Comparison of ENCODE assay signal across 26 mouse cellular contexts in the genomic region with DNA sequence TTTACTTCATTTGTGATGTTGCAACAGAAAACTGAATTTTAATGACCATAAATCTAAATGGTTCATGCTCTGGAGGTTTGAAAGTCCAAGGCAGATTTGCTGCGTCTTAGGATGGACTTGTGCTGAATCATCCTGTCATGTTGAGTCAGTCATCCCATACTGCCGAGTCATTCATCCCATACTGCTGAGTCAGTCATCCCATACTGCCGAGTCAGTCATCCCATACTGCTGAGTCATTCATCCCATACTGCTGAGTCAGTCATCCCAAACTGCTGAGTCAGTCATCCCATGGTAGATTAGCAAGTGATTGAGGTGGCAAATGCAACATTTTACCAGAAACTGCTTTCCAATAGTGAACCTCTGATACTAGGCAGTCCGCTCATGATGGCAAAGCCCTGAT.
DNase-seq lines count a peak whose midpoint lies in the region; ATAC-seq and TF ChIP-seq lines count a peak whose summit lies in the region.
"Had no signal": no experiment of that assay in that cellular context is flagged by ENCODE, and none has a peak within 500 bp of the region (broad histone marks: within the 10 kb centered on the region; RNA-seq: fewer than 3 reads in every experiment).

No protein-coding gene starts in this region.

- H3K27ac ChIP-seq in MEL (ENCODE audit: control insufficient read depth, low read depth, low read length): no peak overlapping the region
- no peak overlapping the region for H3K27ac ChIP-seq in hindbrain, embryonic 12.5 days
- H3K27ac ChIP-seq: hindbrain, embryonic 10.5 days; kidney, embryonic 15.5 days; limb, embryonic 15.5 days; macrophage; midbrain, embryonic 13.5 days had no signal

- 93% methylated on average over 4 of the region's 4 CpGs for WGBS in hindbrain, embryonic 12.5 days

- H3K9me3 ChIP-seq in MEL (replicated peaks; ENCODE audit: insufficient read depth, low read length): no peaks in the 10 kb centered on the region
- H3K9me3 ChIP-seq in hindbrain, embryonic 12.5 days (replicated peaks): no peaks in the 10 kb centered on the region
- H3K9me3 ChIP-seq: hindbrain, embryonic 10.5 days; kidney, embryonic 15.5 days; limb, embryonic 15.5 days; midbrain, embryonic 13.5 days had no signal

- TF ChIP-seq EP300 in MEL (IDR thresholded peaks at IDR 0.05; ENCODE audit: low read depth in 1 of 2, low read length in 2 of 2): 0 out of 4 replicates have a peak, but pooled peaks of 1 of the 2 experiments have one; percentile 13

- H3K36me3 ChIP-seq in MEL (ENCODE audit: control insufficient read depth in 1 of 2, insufficient read depth in 2 of 2, low read length in 2 of 2): peaks cover 3 to 15% of the 10 kb centered on the region in 2 experiments; a peak in 3 of 4 replicates
- 0 out of 2 replicates have a peak, but pooled peaks cover 5% of the 10 kb centered on the region for H3K36me3 ChIP-seq in hindbrain, embryonic 12.5 days
- H3K36me3 ChIP-seq: midbrain, embryonic 13.5 days had no signal

- no peaks in the 10 kb centered on the region for H3K4me1 ChIP-seq in MEL (ENCODE audit: control insufficient read depth in 1 of 2, insufficient read depth in 2 of 2, low read length in 2 of 2)
- no peaks in the 10 kb centered on the region for H3K4me1 ChIP-seq in hindbrain, embryonic 12.5 days
- H3K4me1 ChIP-seq: hindbrain, embryonic 10.5 days; midbrain, embryonic 13.5 days had no signal

- no peak overlapping the region for H3K4me2 ChIP-seq in hindbrain, embryonic 12.5 days (replicated peaks)
- H3K4me2 ChIP-seq: heart, embryonic 11.5 days; kidney, embryonic 15.5 days; limb, embryonic 15.5 days; midbrain, embryonic 13.5 days had no signal

- TF ChIP-seq CTCF in MEL (IDR thresholded peaks at IDR 0.05 in 2 of 3, conservative IDR thresholded peaks at IDR 0.05 in 1 of 3; ENCODE audit: control insufficient read depth in 1 of 3, insufficient read depth in 1 of 3, low read depth in 2 of 3, low read length in 3 of 3, poor library complexity in 1 of 3, severe bottlenecking in 1 of 3): no peak

- no peaks in the 10 kb centered on the region for H3K27me3 ChIP-seq in MEL (ENCODE audit: control insufficient read depth in 1 of 2, insufficient read depth in 2 of 2, low read length in 2 of 2)
- no peaks in the 10 kb centered on the region for H3K27me3 ChIP-seq in hindbrain, embryonic 12.5 days
- H3K27me3 ChIP-seq: kidney, embryonic 15.5 days; limb, embryonic 15.5 days; midbrain, embryonic 13.5 days had no signal

- H3K9ac ChIP-seq in MEL (ENCODE audit: control insufficient read depth, low read depth, low read length, poor library complexity, severe bottlenecking): no peak overlapping the region
- H3K9ac ChIP-seq in hindbrain, embryonic 12.5 days: no peak overlapping the region
- H3K9ac ChIP-seq: forebrain, postnatal 0 days; kidney, embryonic 15.5 days; limb, embryonic 15.5 days; midbrain, embryonic 13.5 days had no signal

- no peak for TF ChIP-seq POLR2A in MEL (IDR thresholded peaks at IDR 0.05; ENCODE audit: control insufficient read depth in 1 of 2, insufficient read depth in 1 of 2, low read depth in 1 of 2, low read length in 2 of 2, poor library complexity in 1 of 2)

- TF ChIP-seq RAD21 in MEL (IDR thresholded peaks at IDR 0.05; ENCODE audit: low read depth, low read length): no peak

- DNase-seq in adrenal gland, adult 2 months: peak; percentile 61
- DNase-seq in adrenal gland, adult 18-20 months (ENCODE audit: low spot score in 2 of 2): no peak
- DNase-seq in 416B (ENCODE audit: low read depth) (peak; percentile 42), MEL (ENCODE audit: low read depth, low spot score) (peak; percentile 44)
- peak; percentile 29 for DNase-seq in brain, adult 2 months (ENCODE audit: low read depth, low spot score)
- no peak for DNase-seq in retina, embryonic 14.5 days (ENCODE audit: low spot score)
- DNase-seq: cerebellum, adult 11-12 months; cerebellum, postnatal 14 days; forebrain, postnatal 0 days; gastrocnemius, postnatal 14 days; heart, adult 11 months; heart, postnatal 10 days; kidney, postnatal 4 days; layer of hippocampus, adult 9-11 months; retina, postnatal 1 day; thymus, adult 18-20 months; thymus, postnatal 36 days had no signal

- H3K4me3 ChIP-seq in MEL (ENCODE audit: control insufficient read depth in 1 of 2, insufficient read depth in 1 of 2, low read depth in 2 of 2, low read length in 2 of 2): no peak overlapping the region
- H3K4me3 ChIP-seq in hindbrain, embryonic 12.5 days: no peak overlapping the region
- H3K4me3 ChIP-seq: hindbrain, embryonic 10.5 days; kidney, embryonic 15.5 days; limb, embryonic 15.5 days; midbrain, embryonic 13.5 days had no signal

- H3K79me2 ChIP-seq in MEL (ENCODE audit: control insufficient read depth, insufficient read depth, low read length, poor library complexity): no peaks in the 10 kb centered on the region

- no peak for ATAC-seq in cerebellum, adult (ENCODE audit: insufficient number of reproducible peaks, low FRiP score, low TSS enrichment)
- ATAC-seq in hindbrain, embryonic 12.5 days (ENCODE audit: low FRiP score): no peak
- ATAC-seq: forebrain, postnatal 0 days; intestine, postnatal 0 days; midbrain, embryonic 13.5 days had no signal

TF ChIP-seq in MEL, 35 proteins besides CTCF, POLR2A, EP300 and RAD21:
- no peak for TF ChIP-seq RCOR1 (IDR thresholded peaks at IDR 0.05; ENCODE audit: low read depth, low read length)
- no peak for TF ChIP-seq E2F4 (IDR thresholded peaks at IDR 0.05; ENCODE audit: borderline replicate concordance, low read depth, low read length)
- peak; percentile 70; the same call in 1 of the 2 replicates for TF ChIP-seq GABPA (IDR thresholded peaks at IDR 0.05; ENCODE audit: low read depth, low read length)
- TF ChIP-seq NELFE (IDR thresholded peaks at IDR 0.05; ENCODE audit: low read depth, low read length): no peak
- no peak for TF ChIP-seq MEF2A (IDR thresholded peaks at IDR 0.05; ENCODE audit: extremely low read depth, insufficient replicate concordance, low read depth, low read length, poor library complexity, severe bottlenecking)
- TF ChIP-seq ETS1 (IDR thresholded peaks at IDR 0.05; ENCODE audit: low read depth, low read length): peak; percentile 68; the same call in 1 of the 2 replicates
- no peak for TF ChIP-seq TAL1 (IDR thresholded peaks at IDR 0.05; ENCODE audit: low read length)
- TF ChIP-seq GATA1 (IDR thresholded peaks at IDR 0.05; ENCODE audit: low read depth, low read length): no peak
- no peak for TF ChIP-seq ZNF384 (IDR thresholded peaks at IDR 0.05; ENCODE audit: low read depth, low read length)
- TF ChIP-seq KAT2A (conservative IDR thresholded peaks at IDR 0.05; ENCODE audit: low read depth, low read length): no peak
- no peak for TF ChIP-seq BHLHE40 (IDR thresholded peaks at IDR 0.05; ENCODE audit: borderline replicate concordance, low read depth, low read length)
- peak; percentile 81 for TF ChIP-seq MAFK (IDR thresholded peaks at IDR 0.05; ENCODE audit: borderline replicate concordance, low read depth, low read length)
- no peak for TF ChIP-seq USF1 (IDR thresholded peaks at IDR 0.05; ENCODE audit: low read depth, low read length)
- TF ChIP-seq SMC3 (IDR thresholded peaks at IDR 0.05; ENCODE audit: low read depth, low read length): no peak
- TF ChIP-seq ELF1 (IDR thresholded peaks at IDR 0.05; ENCODE audit: low read depth, low read length): no peak
- no peak for TF ChIP-seq ZC3H11A (IDR thresholded peaks at IDR 0.05; ENCODE audit: low read depth, low read length)

Comparison
In these comparisons a context has a peak if more than half of its experiments do, and no peak if none do; other contexts are left out.
1. DNase-seq: peak in adrenal gland, adult 2 months (single experiment), 416B (single experiment), MEL (single experiment) and brain, adult 2 months (single experiment); none in adrenal gland, adult 18-20 months (0 of 2) and retina, embryonic 14.5 days (single experiment).